Mouse (Mus musculus) megakaryocyte, embryonic 14.5 days (primary cell): ENCODE measurements at regions not wholly inside any gene's neighbourhood (a gene's known extent, or its start where the extent isn't known, plus 50 kb on each side); places are given as distances from the start of the nearest gene placed in this dataset.

Source experiments
- H3K27me3 ChIP-seq: replicated peaks from 2 replicates; pipeline ENCODE3; 2012; ENCODE audit warnings: inconsistent platforms
- H3K36me3 ChIP-seq: replicated peaks from 2 replicates; pipeline ENCODE3; 2012; ENCODE audit warnings: low read length, inconsistent platforms, mixed read lengths
- H3K4me1 ChIP-seq: 2 replicates; pipeline ENCODE4 v1.6.1; 2012; ENCODE audit warnings: inconsistent platforms
- H3K4me3 ChIP-seq: replicated peaks from 2 replicates; pipeline ENCODE3; 2012; ENCODE audit warnings: moderate library complexity, mild to moderate bottlenecking, inconsistent platforms
- H3K9me3 ChIP-seq: 2 replicates; pipeline ENCODE4 v1.6.1; 2012; ENCODE audit warnings: inconsistent platforms
- FLI1 ChIP-seq: IDR thresholded peaks from 2 replicates; pipeline ENCODE4 v1.6.1; 2012; ENCODE audit warnings: low read length, inconsistent platforms, mixed read lengths
- GATA1 ChIP-seq: IDR thresholded peaks from 3 replicates; pipeline ENCODE4 v1.6.1; 2012; ENCODE audit warnings: mixed read lengths, low read length, inconsistent platforms, borderline replicate concordance

GRCm38 (mm10) chr9:60931290-60931689, 136.9 kb downstream of the Uaca start:
- H3K9me3 ChIP-seq, result peaks cover 19% of the 10 kb centered on the region
- H3K4me3 ChIP-seq, result no peak overlapping the region
- TF ChIP-seq FLI1 (no peak), GATA1 (no peak)
- peaks cover 23% of the 10 kb centered on the region for H3K27me3 ChIP-seq
- no peaks in the 10 kb centered on the region for H3K4me1 ChIP-seq
- no peaks in the 10 kb centered on the region for H3K36me3 ChIP-seq

GRCm38 (mm10) chr9:60936937-60937336, 142.6 kb downstream of the Uaca start:
- H3K36me3 ChIP-seq, result no peaks in the 10 kb centered on the region
- peaks cover 3% of the 10 kb centered on the region; the same call in 1 of the 2 replicates for H3K4me1 ChIP-seq
- TF ChIP-seq GATA1, result no peak
- TF ChIP-seq FLI1, result no peak
- peaks cover 4% of the 10 kb centered on the region for H3K9me3 ChIP-seq
- H3K27me3 ChIP-seq, result peaks cover 50% of the 10 kb centered on the region
- no peak overlapping the region for H3K4me3 ChIP-seq

GRCm38 (mm10) chr9:60939858-60940804, 145.8 kb downstream of the Uaca start:
- Histone ChIP-seq H3K27me3 (peaks cover 73% of the 10 kb centered on the region), H3K4me1 (peaks cover 3% of the 10 kb centered on the region; the same call in 1 of the 2 replicates), H3K9me3 (peaks cover 5% of the 10 kb centered on the region), H3K4me3 (no peak overlapping the region), H3K36me3 (no peaks in the 10 kb centered on the region)
- TF ChIP-seq GATA1, result no peak
- TF ChIP-seq FLI1, result no peak

GRCm38 (mm10) chr9:60947363-60947762, 153.0 kb downstream of the Uaca start:
- no peaks in the 10 kb centered on the region for H3K4me1 ChIP-seq
- no peaks in the 10 kb centered on the region for H3K9me3 ChIP-seq
- no peaks in the 10 kb centered on the region for H3K36me3 ChIP-seq
- TF ChIP-seq FLI1, result no peak
- no peak for TF ChIP-seq GATA1
- no peak overlapping the region for H3K4me3 ChIP-seq
- peaks cover 83% of the 10 kb centered on the region for H3K27me3 ChIP-seq

- TF ChIP-seq FLI1, result no peak
- no peak for TF ChIP-seq GATA1
- H3K4me3 ChIP-seq, result no peak overlapping the region
- no peaks in the 10 kb centered on the region for H3K4me1 ChIP-seq
- H3K27me3 ChIP-seq, result peaks cover 78% of the 10 kb centered on the region
- no peaks in the 10 kb centered on the region for H3K9me3 ChIP-seq
- no peaks in the 10 kb centered on the region for H3K36me3 ChIP-seq
These were observed 154.3 kb downstream of the Uaca start for GRCm38 (mm10) chr9:60948531-60949070.

- Histone ChIP-seq H3K36me3 (no peaks in the 10 kb centered on the region), H3K9me3 (no peaks in the 10 kb centered on the region), H3K4me1 (no peaks in the 10 kb centered on the region), H3K4me3 (no peak overlapping the region), H3K27me3 (peaks cover 67% of the 10 kb centered on the region)
- no peak for TF ChIP-seq FLI1
- TF ChIP-seq GATA1, result no peak
These were observed 155.8 kb downstream of the Uaca start for GRCm38 (mm10) chr9:60950161-60950560.

GRCm38 (mm10) chr9:60951071-60951561, 156.8 kb downstream of the Uaca start:
- H3K9me3 ChIP-seq, result no peaks in the 10 kb centered on the region
- H3K4me3 ChIP-seq, result no peak overlapping the region
- H3K4me1 ChIP-seq, result no peaks in the 10 kb centered on the region
- peaks cover 64% of the 10 kb centered on the region for H3K27me3 ChIP-seq
- H3K36me3 ChIP-seq, result no peaks in the 10 kb centered on the region
- TF ChIP-seq GATA1 (no peak), FLI1 (no peak)

- H3K36me3 ChIP-seq, result no peaks in the 10 kb centered on the region
- H3K9me3 ChIP-seq, result peaks cover 4% of the 10 kb centered on the region; the same call in 1 of the 2 replicates
- peaks cover 42% of the 10 kb centered on the region for H3K27me3 ChIP-seq
- no peaks in the 10 kb centered on the region for H3K4me1 ChIP-seq
- TF ChIP-seq FLI1, result no peak
- TF ChIP-seq GATA1, result no peak
- no peak overlapping the region for H3K4me3 ChIP-seq
These were observed 163.1 kb downstream of the Uaca start for GRCm38 (mm10) chr9:60957438-60957837.

- TF ChIP-seq GATA1 (no peak), FLI1 (no peak)
- H3K9me3 ChIP-seq, result peaks cover 9% of the 10 kb centered on the region; the same call in 1 of the 2 replicates
- no peaks in the 10 kb centered on the region for H3K36me3 ChIP-seq
These were observed 165.2 kb downstream of the Uaca start for GRCm38 (mm10) chr9:60959537-60959936.

GRCm38 (mm10) chr9:60962086-60962485, 167.7 kb downstream of the Uaca start:
- Histone ChIP-seq H3K4me3 (no peak overlapping the region), H3K36me3 (no peaks in the 10 kb centered on the region), H3K9me3 (peaks cover 21% of the 10 kb centered on the region), H3K27me3 (peaks cover 50% of the 10 kb centered on the region), H3K4me1 (peaks cover 14% of the 10 kb centered on the region)
- TF ChIP-seq GATA1 (no peak), FLI1 (no peak)

More at GRCm38 (mm10) chr9:60959537-60959936, 165.2 kb downstream of the Uaca start:
- Histone ChIP-seq H3K4me3 (no peak overlapping the region), H3K4me1 (peaks cover 2% of the 10 kb centered on the region; the same call in 1 of the 2 replicates), H3K27me3 (peaks cover 49% of the 10 kb centered on the region)
